Mouse (Mus musculus): ENCODE measurements around the gene D5Ertd579e. TPM values are rescaled to one million over a fixed set of nuclear protein-coding genes. Genes with fewer than 3 reads are reported as not detected.

D5Ertd579e gene
- polyA plus RNA-seq, 1 experiment from 2014 or later: 27.8 TPM

- Histone ChIP-seq H3K27ac (ENCODE audit: low read depth, low read length) (no peak overlapping the region), H3K27me3 (ENCODE audit: control insufficient read depth, insufficient read depth, low read length) (no peaks in the 10 kb centered on the region), H3K4me3 (ENCODE audit: low read depth, low read length) (no peak overlapping the region), H3K9me3 (replicated peaks; ENCODE audit: control insufficient read depth, low read length) (no peaks in the 10 kb centered on the region), H3K4me1 (ENCODE audit: control insufficient read depth, insufficient read depth, low read length) (peaks cover 58% of the 10 kb centered on the region), H3K9ac (ENCODE audit: low read depth, low read length) (no peak overlapping the region), H3K4me2 (no peak overlapping the region), H3K36me3 (ENCODE audit: control insufficient read depth, insufficient read depth, low read length) (no peaks in the 10 kb centered on the region)
- no peak for ATAC-seq (replicated peaks; ENCODE audit: insufficient number of reproducible peaks, low FRiP score, low TSS enrichment)
- WGBS (ENCODE audit: insufficient replicate concordance): 70% methylated on average over 2 of the region's 2 CpGs
Observed at GRCm38 (mm10) chr5:36716816-36717215, 21.0 kb upstream of the D5Ertd579e start.

- no peaks in the 10 kb centered on the region for H3K27me3 ChIP-seq (ENCODE audit: control insufficient read depth, insufficient read depth, low read length)
- no peak overlapping the region for H3K4me2 ChIP-seq
- H3K9ac ChIP-seq (ENCODE audit: low read depth, low read length): no peak overlapping the region
- no peak for ATAC-seq (replicated peaks; ENCODE audit: insufficient number of reproducible peaks, low FRiP score, low TSS enrichment)
- no peaks in the 10 kb centered on the region for H3K9me3 ChIP-seq (replicated peaks; ENCODE audit: control insufficient read depth, low read length)
- no peaks in the 10 kb centered on the region for H3K36me3 ChIP-seq (ENCODE audit: control insufficient read depth, insufficient read depth, low read length)
- H3K27ac ChIP-seq (ENCODE audit: low read depth, low read length): peak overlapping the region; percentile 98
- WGBS (ENCODE audit: insufficient replicate concordance): 79% methylated on average over 3 of the region's 3 CpGs
- H3K4me1 ChIP-seq (ENCODE audit: control insufficient read depth, insufficient read depth, low read length): peaks cover 45% of the 10 kb centered on the region
- no peak overlapping the region for H3K4me3 ChIP-seq (ENCODE audit: low read depth, low read length)
Observed at GRCm38 (mm10) chr5:36714832-36715231, 19.0 kb upstream of the D5Ertd579e start.

GRCm38 (mm10) chr5:36713693-36714092, 17.9 kb upstream of the D5Ertd579e start:
- H3K4me3 ChIP-seq (ENCODE audit: low read depth, low read length): no peak overlapping the region
- peak overlapping the region; percentile 67 for H3K9ac ChIP-seq (ENCODE audit: low read depth, low read length)
- H3K4me1 ChIP-seq (ENCODE audit: control insufficient read depth, insufficient read depth, low read length): peaks cover 45% of the 10 kb centered on the region
- WGBS (ENCODE audit: insufficient replicate concordance): 80% methylated on average over 6 of the region's 6 CpGs
- peak overlapping the region; percentile 70; the same call in 1 of the 2 replicates for H3K4me2 ChIP-seq
- no peaks in the 10 kb centered on the region for H3K36me3 ChIP-seq (ENCODE audit: control insufficient read depth, insufficient read depth, low read length)
- no peak for ATAC-seq (replicated peaks; ENCODE audit: insufficient number of reproducible peaks, low FRiP score, low TSS enrichment)
- peak overlapping the region; percentile 98 for H3K27ac ChIP-seq (ENCODE audit: low read depth, low read length)
- no peaks in the 10 kb centered on the region for H3K9me3 ChIP-seq (replicated peaks; ENCODE audit: control insufficient read depth, low read length)
- no peaks in the 10 kb centered on the region for H3K27me3 ChIP-seq (ENCODE audit: control insufficient read depth, insufficient read depth, low read length)

- H3K27ac ChIP-seq (ENCODE audit: low read depth, low read length): peak overlapping the region; percentile 98
- peak; percentile 92 for ATAC-seq (replicated peaks; ENCODE audit: insufficient number of reproducible peaks, low FRiP score, low TSS enrichment)
- peak overlapping the region; percentile 70 for H3K4me2 ChIP-seq
- H3K9me3 ChIP-seq (replicated peaks; ENCODE audit: control insufficient read depth, low read length): no peaks in the 10 kb centered on the region
- H3K9ac ChIP-seq (ENCODE audit: low read depth, low read length): peak overlapping the region; percentile 67
- H3K4me1 ChIP-seq (ENCODE audit: control insufficient read depth, insufficient read depth, low read length): peaks cover 45% of the 10 kb centered on the region
- H3K36me3 ChIP-seq (ENCODE audit: control insufficient read depth, insufficient read depth, low read length): no peaks in the 10 kb centered on the region
- 4% methylated on average over 31 of the region's 31 CpGs for WGBS (ENCODE audit: insufficient replicate concordance)
- peak overlapping the region; percentile 31 for H3K4me3 ChIP-seq (ENCODE audit: low read depth, low read length)
- H3K27me3 ChIP-seq (ENCODE audit: control insufficient read depth, insufficient read depth, low read length): no peaks in the 10 kb centered on the region
Observed at GRCm38 (mm10) chr5:36712553-36713534, 17.0 kb upstream of the D5Ertd579e start.

GRCm38 (mm10) chr5:36711863-36712262, 16.0 kb upstream of the D5Ertd579e start:
- no peak for ATAC-seq (replicated peaks; ENCODE audit: insufficient number of reproducible peaks, low FRiP score, low TSS enrichment)
- Histone ChIP-seq H3K4me3 (ENCODE audit: low read depth, low read length) (no peak overlapping the region), H3K4me1 (ENCODE audit: control insufficient read depth, insufficient read depth, low read length) (peaks cover 44% of the 10 kb centered on the region), H3K36me3 (ENCODE audit: control insufficient read depth, insufficient read depth, low read length) (no peaks in the 10 kb centered on the region), H3K27me3 (ENCODE audit: control insufficient read depth, insufficient read depth, low read length) (no peaks in the 10 kb centered on the region), H3K9ac (ENCODE audit: low read depth, low read length) (peak overlapping the region; percentile 67; the same call in 1 of the 2 replicates), H3K4me2 (peak overlapping the region; percentile 70; the same call in 1 of the 2 replicates), H3K9me3 (replicated peaks; ENCODE audit: control insufficient read depth, low read length) (no peaks in the 10 kb centered on the region), H3K27ac (ENCODE audit: low read depth, low read length) (peak overlapping the region; percentile 98)
- 47% methylated on average over 5 of the region's 5 CpGs for WGBS (ENCODE audit: insufficient replicate concordance)

- Histone ChIP-seq H3K9me3 (replicated peaks; ENCODE audit: control insufficient read depth, low read length) (no peaks in the 10 kb centered on the region), H3K4me1 (ENCODE audit: control insufficient read depth, insufficient read depth, low read length) (peaks cover 9% of the 10 kb centered on the region), H3K27ac (ENCODE audit: low read depth, low read length) (no peak overlapping the region), H3K4me3 (ENCODE audit: low read depth, low read length) (no peak overlapping the region), H3K36me3 (ENCODE audit: control insufficient read depth, insufficient read depth, low read length) (no peaks in the 10 kb centered on the region), H3K9ac (ENCODE audit: low read depth, low read length) (no peak overlapping the region), H3K4me2 (no peak overlapping the region), H3K27me3 (ENCODE audit: control insufficient read depth, insufficient read depth, low read length) (no peaks in the 10 kb centered on the region)
- ATAC-seq (replicated peaks; ENCODE audit: insufficient number of reproducible peaks, low FRiP score, low TSS enrichment): no peak
- 80% methylated on average over 5 of the region's 5 CpGs for WGBS (ENCODE audit: insufficient replicate concordance)
Observed at GRCm38 (mm10) chr5:36705792-36706191, 10.0 kb upstream of the D5Ertd579e start.

- Histone ChIP-seq H3K36me3 (ENCODE audit: control insufficient read depth, insufficient read depth, low read length) (no peaks in the 10 kb centered on the region), H3K4me1 (ENCODE audit: control insufficient read depth, insufficient read depth, low read length) (peaks cover 12% of the 10 kb centered on the region), H3K4me2 (no peak overlapping the region), H3K9me3 (replicated peaks; ENCODE audit: control insufficient read depth, low read length) (no peaks in the 10 kb centered on the region), H3K9ac (ENCODE audit: low read depth, low read length) (no peak overlapping the region), H3K27ac (ENCODE audit: low read depth, low read length) (no peak overlapping the region), H3K27me3 (ENCODE audit: control insufficient read depth, insufficient read depth, low read length) (no peaks in the 10 kb centered on the region), H3K4me3 (ENCODE audit: low read depth, low read length) (no peak overlapping the region)
- ATAC-seq (replicated peaks; ENCODE audit: insufficient number of reproducible peaks, low FRiP score, low TSS enrichment): no peak
- 79% methylated on average over 5 of the region's 5 CpGs for WGBS (ENCODE audit: insufficient replicate concordance)
Observed at GRCm38 (mm10) chr5:36705390-36705789, 9.6 kb upstream of the D5Ertd579e start.

GRCm38 (mm10) chr5:36704684-36705083, 8.9 kb upstream of the D5Ertd579e start:
- 74% methylated on average over 6 of the region's 6 CpGs for WGBS (ENCODE audit: insufficient replicate concordance)

More at GRCm38 (mm10) chr5:36704684-36705083, 8.9 kb upstream of the D5Ertd579e start:
- Histone ChIP-seq H3K4me3 (ENCODE audit: low read depth, low read length) (no peak overlapping the region), H3K9me3 (replicated peaks; ENCODE audit: control insufficient read depth, low read length) (no peaks in the 10 kb centered on the region), H3K9ac (ENCODE audit: low read depth, low read length) (0 out of 2 replicates have a peak overlapping the region, but pooled peaks have one; percentile 18), H3K36me3 (ENCODE audit: control insufficient read depth, insufficient read depth, low read length) (no peaks in the 10 kb centered on the region), H3K4me2 (no peak overlapping the region), H3K4me1 (ENCODE audit: control insufficient read depth, insufficient read depth, low read length) (peaks cover 18% of the 10 kb centered on the region), H3K27me3 (ENCODE audit: control insufficient read depth, insufficient read depth, low read length) (no peaks in the 10 kb centered on the region), H3K27ac (ENCODE audit: low read depth, low read length) (no peak overlapping the region)
- no peak for ATAC-seq (replicated peaks; ENCODE audit: insufficient number of reproducible peaks, low FRiP score, low TSS enrichment)

Measured in heart, embryonic 11.5 days (tissue).